Mouse (Mus musculus): ENCODE data around the gene Kifc3. TPM values are rescaled to one million over a fixed set of nuclear protein-coding genes. Genes with fewer than 3 reads are reported as not detected.
"Not testable (repeated sequence)": the region's sequence is repeated elsewhere in the genome, so short reads cannot be mapped to it uniquely, and the experiment has no call there.

The Kifc3 gene
- total RNA-seq (2021): 10 to 100 TPM; 58.1 to 62.8 TPM
- long read RNA-seq, experiment 1, transcript Kifc3-201 (20 exons, 3,277 nt): major isoform, 52 of 127 reads
- long read RNA-seq, experiment 1, partial matches to known transcripts: 12 of 127 reads
- long read RNA-seq, experiment 1, other reads (novel, unspliced or antisense): 60 of 127 reads
- long read RNA-seq, experiment 2, transcript Kifc3-201 (20 exons, 3,277 nt): major isoform, 75 of 149 reads
- long read RNA-seq, experiment 2, partial matches to known transcripts: 11 of 149 reads
- long read RNA-seq, experiment 2, other reads (novel, unspliced or antisense): 63 of 149 reads

DNA sequence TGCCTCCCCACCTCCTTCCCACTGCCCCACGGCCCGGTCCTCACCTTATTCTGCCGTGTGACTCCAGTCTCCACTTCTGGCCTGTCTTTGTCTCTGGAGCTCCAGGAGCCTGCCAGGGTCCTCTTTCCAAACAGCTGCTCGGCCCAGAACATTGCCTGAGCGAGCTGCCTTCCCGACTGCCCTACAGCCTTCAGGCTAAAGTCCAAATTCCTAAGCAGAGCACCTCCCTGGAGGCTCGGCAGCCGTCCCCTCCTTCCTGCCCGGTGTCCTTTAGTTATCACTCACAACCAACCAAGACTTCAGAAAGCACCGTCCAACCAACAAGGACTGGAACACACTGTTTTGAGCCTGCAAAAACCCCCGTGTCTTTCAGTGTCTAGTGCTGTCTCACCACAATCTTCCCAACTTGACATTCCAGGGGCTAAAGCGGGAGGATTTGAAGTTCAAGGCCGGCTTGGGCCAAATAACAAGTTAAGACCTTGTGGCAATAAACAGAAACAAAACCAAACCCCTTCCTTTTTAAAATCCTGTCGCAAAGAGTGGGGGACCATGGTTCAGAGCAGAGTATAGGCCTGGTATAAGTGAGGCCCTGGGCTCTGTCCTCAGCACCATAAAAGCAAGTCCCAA lies at the start of gene Kifc3:
Kifc3 (minus strand) TSS at position 164 of the 627 bp plus-strand sequence.
- intact Hi-C loops (cut with DNase I): loop anchor here (5.0 kb wide), 3 partner anchors 45 to 260 kb away; no protein-coding TSS in a partner anchor
- peak; percentile 18 to 29 for DNase-seq

DNA sequence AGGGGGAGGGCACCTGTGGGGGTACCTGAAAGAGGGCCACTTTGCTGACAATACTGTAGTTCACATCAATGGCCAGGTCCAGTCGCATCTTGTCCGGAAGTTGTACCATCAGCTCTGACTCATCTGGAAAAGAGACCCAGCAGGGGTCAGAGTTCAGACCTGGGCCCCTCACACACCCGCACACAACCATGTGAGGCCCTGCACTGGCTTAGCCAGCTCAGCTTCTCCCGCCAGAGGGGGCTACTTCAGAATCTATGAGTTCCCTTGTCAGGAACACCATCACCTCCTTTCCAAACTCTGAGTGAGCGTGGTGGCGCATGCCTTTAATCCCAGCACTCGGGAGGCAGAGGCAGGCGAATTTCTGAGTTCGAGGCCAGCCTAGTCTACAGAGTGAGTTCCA lies 49.4 kb upstream of the Kifc3 start:
- no peak for DNase-seq
- intact Hi-C loops (cut with DNase I): loop anchor here (10.0 kb wide), 1 partner anchor 443 kb away; no protein-coding TSS in a partner anchor

DNA sequence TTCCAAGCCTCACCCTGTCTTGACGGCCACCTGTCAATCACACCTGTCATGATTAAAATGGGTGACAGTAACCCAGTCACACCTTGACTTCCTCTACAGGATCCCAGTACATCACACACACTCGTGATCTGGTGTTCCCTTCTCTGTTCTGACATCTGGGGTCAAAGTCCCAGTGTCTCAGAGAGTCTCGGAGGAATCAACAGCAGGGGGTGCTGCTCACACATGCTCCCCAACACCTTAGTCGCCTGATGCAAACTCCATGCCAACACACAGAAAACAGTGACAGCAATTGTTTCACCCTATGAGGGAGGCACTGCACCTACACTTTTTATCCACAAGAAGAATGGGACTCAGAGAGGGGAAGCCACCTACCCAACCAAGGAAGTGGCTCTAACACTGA lies 47.2 kb upstream of the Kifc3 start:
- DNase-seq: no peak
- intact Hi-C loops (cut with DNase I): loop anchor here (10.0 kb wide), 1 partner anchor 445 kb away; no protein-coding TSS in a partner anchor

- DNase-seq: no peak
- intact Hi-C loops (cut with DNase I): no loop called here
Measured at GRCm38 (mm10) chr8:95247277-95247676, 44.7 kb upstream of the Kifc3 start.

DNA sequence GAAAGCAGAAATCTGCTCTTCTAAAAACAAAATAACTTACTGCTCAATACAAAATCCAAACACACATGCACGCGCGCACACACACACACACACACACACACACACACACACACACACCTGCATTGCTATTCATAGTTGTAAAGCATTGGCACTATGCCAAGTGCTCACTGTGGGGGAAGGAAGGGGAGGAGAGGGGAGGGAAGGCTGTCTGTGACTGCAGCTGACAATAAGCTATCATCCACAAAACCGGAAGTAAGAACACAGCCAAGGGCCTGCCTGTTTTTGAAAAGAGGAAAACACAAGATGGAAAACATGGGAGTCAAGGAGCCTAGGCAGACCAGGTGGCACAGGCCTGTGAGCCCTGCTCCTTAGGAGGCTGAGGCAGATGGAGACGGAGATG lies 42.6 kb upstream of the Kifc3 start:
- intact Hi-C loops (cut with DNase I): no loop called here
- peak; percentile 66 to 74 for DNase-seq

DNA sequence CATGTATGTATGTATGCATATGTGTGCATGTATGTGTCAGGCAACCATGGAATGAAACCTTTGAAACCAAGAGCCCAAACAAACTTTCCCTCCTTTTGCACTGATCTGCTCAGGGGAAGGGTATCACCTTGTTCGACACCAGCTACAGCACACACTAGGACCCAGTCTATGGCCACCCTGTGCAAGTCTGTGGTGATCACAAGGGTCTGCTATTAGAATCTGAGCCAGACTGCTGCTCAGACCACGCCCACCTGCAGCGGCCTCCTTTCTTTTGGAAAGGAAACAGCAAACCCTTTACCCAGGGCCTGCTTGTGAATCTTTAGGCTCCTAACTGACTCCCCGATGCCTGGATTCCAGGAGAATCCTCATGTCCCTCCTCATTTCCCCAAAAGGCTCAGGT lies 41.2 kb upstream of the Kifc3 start:
- intact Hi-C loops (cut with DNase I): no loop called here
- DNase-seq: no peak

DNA sequence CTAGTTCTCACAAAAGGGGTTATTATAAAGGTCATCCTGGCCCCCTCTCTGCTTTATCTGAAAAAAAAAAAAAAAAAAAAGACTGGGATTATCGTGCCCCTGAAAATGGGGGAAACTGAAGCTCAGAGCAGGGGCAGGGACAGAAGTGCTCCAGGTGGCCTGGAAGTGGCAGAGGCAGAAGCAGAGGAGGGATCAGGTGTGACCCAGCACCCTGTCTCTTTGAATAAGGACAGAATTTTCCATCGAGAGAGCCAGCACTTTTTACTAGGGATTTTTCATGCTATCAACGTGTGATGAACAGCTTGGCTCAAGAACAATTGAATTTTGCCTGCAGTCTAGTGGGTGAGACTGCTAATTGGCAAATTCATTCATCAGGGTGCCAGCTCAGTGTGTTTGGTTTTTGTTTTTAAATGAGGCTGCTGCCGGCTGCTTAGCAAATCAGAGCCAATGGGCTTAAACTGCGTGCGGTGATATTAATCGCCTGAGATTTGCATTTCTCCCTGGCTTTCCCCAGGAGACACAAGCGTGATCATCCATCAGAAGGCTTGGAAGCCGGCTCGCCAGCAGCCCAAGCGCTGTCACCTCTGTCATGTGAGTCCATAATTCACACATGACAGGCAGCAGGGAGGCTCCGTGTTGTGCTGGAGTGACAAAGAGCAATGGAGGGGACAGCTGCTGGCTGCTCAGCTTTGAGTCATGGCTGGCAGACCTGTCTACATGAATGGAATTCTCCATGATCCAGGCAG lies 40.4 kb upstream of the Kifc3 start:
- intact Hi-C loops (cut with DNase I): no loop called here
- no peak for DNase-seq

- DNase-seq: no peak
- intact Hi-C loops (cut with DNase I): no loop called here
Measured at GRCm38 (mm10) chr8:95242099-95242825, 39.6 kb upstream of the Kifc3 start.

GRCm38 (mm10) chr8:95235683-95236082 lies 33.1 kb upstream of the Kifc3 start:
- intact Hi-C loops (cut with DNase I): no loop called here
- DNase-seq: peak; percentile 77 to 88

DNA sequence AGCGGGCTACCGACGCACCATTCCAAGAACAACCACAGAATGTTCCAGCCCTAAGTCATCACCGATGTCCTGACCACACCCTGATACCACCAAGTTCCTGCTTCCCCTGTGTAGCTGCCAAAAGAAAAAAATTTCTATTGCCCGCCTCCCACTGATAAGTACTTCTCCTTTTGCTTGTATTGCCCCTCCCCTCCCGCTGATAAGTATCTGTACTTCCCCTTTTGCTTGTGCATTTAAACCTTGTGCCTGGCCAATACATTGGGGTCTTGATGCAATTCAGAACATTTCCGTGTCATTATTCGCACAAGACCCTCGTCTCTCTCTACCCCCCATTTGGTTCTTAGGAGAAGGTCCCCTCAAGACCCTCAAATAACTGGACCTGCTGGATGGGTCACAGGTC lies 27.5 kb upstream of the Kifc3 start:
- intact Hi-C loops (cut with DNase I); DNase-seq: not testable (repeated sequence)

DNA sequence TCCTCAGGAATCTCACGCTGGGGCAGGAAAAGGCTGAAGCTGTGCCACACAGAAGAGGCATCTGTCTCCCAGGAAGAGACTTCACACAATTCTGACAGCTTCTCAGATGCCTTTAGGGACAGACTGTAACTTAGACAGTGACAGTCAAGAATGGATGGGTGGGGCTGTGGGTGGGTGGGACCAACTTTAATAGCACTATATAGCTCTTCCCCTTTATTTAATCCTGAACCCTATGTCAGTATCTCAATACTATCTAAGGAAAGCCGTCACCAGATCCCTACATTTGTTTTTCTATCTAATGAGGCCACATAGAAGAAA lies 24.5 kb upstream of the Kifc3 start:
- DNase-seq: no peak
- intact Hi-C loops (cut with DNase I): no loop called here

GRCm38 (mm10) chr8:95226251-95227150 lies 23.9 kb upstream of the Kifc3 start:
- intact Hi-C loops (cut with DNase I): no loop called here

GRCm38 (mm10) chr8:95223969-95224368 lies 21.4 kb upstream of the Kifc3 start:
- DNase-seq: no peak
- intact Hi-C loops (cut with DNase I): no loop called here

More at GRCm38 (mm10) chr8:95226251-95227150, 23.9 kb upstream of the Kifc3 start:
- no peak for DNase-seq

GRCm38 (mm10) chr8:95221045-95221444 lies 18.4 kb upstream of the Kifc3 start:
- no peak for DNase-seq
- intact Hi-C loops (cut with DNase I): no loop called here

GRCm38 (mm10) chr8:95220571-95220998 lies 18.0 kb upstream of the Kifc3 start:
- no peak for DNase-seq
- intact Hi-C loops (cut with DNase I): no loop called here

DNA sequence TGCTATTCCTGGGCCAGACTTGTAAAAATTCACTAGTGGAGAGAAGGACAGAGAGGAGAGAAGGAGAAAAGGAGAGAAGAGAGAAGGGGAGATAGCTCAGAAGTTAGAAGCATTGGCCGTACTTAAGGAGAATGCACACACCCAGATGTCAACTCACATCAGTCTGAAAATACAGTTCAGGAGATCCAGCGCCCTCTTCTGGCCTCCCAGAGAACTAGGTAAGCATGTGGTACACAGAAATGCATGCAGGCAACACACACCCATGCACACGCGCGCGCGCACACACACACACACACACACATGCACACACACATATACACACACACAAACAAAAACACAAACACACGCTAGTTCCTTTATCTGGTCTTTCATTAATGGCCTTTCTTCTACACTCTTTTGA lies 17.0 kb upstream of the Kifc3 start:
- DNase-seq: no peak
- intact Hi-C loops (cut with DNase I): no loop called here

- intact Hi-C loops (cut with DNase I): no loop called here
- DNase-seq: no peak
Measured at GRCm38 (mm10) chr8:95215709-95216360, 13.2 kb upstream of the Kifc3 start.

DNA sequence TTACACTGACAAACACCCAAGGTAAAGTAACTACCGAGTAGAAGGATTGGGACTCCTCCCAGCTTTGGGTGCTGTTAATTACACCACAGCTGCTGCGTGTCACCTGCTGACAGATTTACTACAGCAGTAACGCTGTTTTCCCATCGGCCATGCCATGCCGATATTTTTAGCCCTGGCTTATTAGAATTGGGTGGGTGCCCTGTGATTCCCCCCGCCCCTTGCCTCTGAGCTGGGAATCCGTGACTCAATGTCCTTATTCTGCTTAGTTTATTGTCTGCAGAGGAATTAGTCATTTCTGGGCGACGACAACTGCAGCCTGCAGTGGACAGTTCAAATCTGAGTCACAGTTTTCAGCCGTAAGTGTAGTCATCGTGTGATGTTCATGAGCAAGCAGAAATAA lies 7.3 kb upstream of the Kifc3 start:
- no peak for DNase-seq
- intact Hi-C loops (cut with DNase I): no loop called here

DNA sequence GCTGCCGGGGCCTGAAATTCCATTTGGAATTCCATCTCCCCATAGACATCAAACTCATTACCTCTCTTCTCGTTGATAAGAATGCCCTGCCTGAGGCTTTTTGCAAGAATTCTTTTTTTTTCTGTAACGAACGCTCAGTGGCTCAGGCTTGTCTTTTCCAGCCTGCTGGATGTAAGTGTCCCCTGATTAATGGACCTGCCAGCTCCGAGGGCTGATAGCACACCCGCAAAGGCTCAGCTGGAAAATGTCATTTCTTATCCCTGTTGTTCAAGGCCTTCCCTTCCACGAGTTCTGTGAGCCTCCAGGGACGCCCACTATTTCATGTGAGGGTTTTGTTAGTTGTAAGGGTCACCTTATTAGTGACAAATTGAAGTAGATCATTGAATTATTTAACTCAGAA lies 3.3 kb upstream of the Kifc3 start:
- intact Hi-C loops (cut with DNase I): loop anchor here (2.0 kb wide), 2 partner anchors 71 to 107 kb away; no protein-coding TSS in a partner anchor
- DNase-seq: no peak
